Mouse (Mus musculus): ENCODE measurements around the gene Hmgb2.

GRCm38 (mm10) chr8:57560926-57561325 lies 49.2 kb downstream of the Hmgb2 start:
- TF ChIP-seq GATA1 (IDR thresholded peaks at IDR 0.05; ENCODE audit: low read length), result no peak
- no peak for TF ChIP-seq TAL1 (IDR thresholded peaks at IDR 0.05; ENCODE audit: low read length)

Data from erythroblast, embryonic 14.5 days (primary cell).